Mouse (Mus musculus): ENCODE measurements around the gene Ap3m1.

Ap3m1 gene

DNA sequence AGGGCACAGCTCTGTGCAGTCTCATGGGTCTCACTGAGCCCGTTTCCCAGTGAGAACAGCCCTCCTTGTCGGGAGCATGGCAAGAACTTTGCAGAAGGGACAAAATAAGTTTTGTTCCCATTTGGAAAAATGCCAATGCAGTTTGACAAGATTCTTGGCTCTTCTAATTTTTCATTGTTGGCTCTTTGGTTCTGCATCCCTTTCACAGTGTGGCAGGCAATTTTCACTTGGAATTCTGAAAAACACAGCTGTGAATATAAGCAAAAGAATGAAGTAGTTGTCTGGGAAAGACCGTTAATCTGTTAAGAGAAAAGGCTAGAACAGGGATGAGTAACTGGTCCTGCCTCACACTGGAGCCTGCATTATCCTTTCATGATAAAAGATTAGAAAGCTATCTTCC, 54.8 kb downstream of the Ap3m1 start:
- DNase-seq, result no peak

DNA sequence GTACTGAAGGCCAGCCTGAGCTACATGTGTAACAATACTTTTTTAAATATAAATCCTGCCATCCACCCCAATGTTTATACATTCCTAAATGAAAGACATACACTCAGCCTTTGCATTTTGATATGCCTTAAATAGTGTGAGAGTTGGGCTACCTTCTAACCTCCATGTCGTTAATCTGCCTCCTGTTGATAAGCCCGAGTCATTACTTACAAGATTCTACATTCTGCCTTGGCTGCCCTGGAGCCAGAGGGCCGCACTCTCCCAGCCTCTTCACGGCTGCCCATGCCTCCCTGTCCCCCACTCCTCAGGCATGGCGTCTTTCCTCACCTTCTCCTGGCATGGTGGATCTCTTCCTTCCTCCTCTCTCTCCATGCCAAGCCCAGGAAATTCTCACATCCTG, 55.9 kb downstream of the Ap3m1 start:
- DNase-seq, result no peak

DNA sequence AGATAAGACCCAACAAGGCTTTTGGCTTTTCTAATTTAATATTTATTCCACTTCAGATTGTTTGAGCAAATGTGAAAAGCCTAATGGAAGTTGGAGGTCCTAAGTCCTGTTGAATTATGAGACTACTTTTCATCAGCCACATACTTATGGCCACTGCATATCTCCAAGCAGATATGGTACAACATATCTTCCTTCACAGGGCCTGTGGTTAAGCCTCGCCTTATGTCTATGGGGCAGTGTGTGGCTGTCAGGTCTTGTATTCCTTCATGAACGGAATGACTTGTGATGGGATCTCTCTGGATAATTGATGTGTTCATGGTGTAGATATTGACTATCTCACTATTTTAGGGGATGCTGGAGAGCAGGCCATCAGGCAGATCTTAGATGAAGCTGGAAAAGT, 56.8 kb downstream of the Ap3m1 start:
- DNase-seq, result no peak

DNA sequence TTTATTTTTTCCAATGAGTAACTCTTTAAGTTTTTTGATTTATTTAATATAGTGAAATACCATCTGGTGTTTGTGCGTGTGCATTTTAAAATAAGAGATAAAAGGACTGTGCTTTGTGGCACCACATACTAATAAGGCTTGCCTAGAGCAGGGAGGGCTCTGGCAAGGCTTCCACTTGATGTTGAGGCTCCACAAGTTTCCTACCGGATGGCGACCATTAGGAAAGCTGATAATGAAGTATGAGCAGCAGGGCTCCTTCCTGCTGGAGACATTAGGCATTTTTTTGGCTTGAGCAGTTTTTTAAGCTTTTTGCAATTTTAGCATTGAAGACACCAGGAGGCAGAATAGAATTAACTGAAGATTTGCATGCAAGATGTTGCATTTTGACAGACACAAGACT, 57.8 kb downstream of the Ap3m1 start:
- DNase-seq, result no peak

DNA sequence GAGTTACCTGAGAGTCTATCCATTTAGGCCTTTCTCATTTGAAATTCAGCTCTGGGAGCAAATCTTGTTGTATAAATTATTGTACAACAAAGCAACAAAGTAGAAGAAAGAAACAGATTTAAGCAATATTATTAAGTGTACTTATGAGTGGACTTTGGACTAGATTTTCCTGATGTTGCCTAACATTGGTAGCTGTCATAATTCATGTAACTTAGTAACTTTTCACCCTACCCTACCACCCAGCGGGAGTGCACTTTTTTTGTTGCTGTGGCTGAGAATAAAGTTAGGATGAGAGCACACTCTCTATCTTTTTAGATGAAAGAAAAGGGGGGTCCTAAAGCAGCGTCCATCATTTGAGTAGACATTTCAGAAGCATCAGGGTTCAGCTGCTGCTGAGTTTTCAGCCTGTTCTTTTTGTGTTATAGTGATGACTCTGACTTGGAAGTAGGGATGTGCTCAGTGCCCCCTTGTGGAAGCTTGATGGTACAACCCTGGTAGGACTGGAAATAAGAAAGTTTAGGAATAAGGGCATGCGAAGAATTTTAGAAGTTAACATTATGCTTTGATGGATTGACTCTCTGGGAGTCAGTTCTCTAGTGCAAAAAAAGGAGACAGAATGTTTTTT, 59.1 kb downstream of the Ap3m1 start:
- peak; percentile 18 for DNase-seq

DNA sequence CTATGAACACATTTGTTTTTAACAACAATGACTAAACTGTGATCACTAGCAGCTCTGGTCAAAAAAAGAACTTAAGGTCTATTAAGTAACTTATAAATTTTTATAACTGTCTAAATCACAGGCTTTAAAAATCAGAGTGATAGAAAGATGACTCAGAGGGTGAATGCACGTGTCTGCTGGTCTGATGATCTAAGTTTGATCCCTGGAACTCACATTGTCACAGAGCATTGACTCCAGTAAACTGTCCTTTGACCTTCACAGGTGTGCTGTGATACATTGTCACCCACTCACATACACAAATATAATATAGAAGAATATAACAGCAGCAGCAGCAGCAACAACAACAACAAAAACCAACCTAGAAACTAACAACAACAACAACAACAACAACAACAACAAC, 60.8 kb downstream of the Ap3m1 start:
- DNase-seq, result no peak

DNA sequence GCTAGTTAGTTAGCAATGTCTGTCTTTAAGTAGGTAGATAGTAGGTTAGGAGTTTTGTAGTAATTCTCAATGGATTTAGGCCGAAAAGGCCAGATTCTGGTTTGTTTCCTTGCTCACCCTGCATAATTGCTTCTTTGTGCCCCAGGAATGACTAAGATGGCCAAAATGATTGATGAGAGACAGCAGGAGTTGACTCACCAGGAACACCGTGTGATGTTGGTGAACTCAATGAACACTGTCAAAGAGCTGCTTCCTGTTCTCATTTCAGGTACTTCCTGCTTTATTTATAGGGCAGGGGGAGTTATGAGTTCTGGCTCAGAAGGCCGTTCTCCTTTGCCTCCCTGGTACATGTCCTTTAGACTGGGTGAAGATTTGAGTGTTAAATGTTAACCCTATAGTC, 66.8 kb downstream of the Ap3m1 start:
- DNase-seq, result no peak

DNA sequence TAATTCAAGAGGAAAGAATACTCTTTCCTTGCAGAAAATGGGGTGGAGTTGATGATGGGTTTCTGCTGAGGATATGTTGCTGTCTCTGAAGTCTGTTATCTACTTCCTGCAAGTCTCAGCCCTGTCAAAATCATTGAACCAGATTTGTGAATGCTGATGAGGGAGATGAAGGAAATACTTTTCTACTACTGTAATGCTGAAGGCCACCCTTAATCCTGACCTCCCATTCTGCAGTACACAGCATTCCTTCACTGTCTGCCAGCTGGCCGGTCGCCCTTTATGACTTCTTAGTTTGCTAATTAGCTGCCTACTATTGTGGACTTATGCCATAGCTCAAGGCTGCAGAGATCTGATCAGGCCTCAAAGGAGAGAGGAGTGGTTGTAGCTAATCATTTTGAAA, 68.5 kb downstream of the Ap3m1 start:
- DNase-seq, result peak; percentile 15

Measured in cerebellum, adult 11 months (tissue).